Mouse (Mus musculus) gastrocnemius, postnatal 4 days (tissue): Measurements from ENCODE around the gene 4930404H24Rik. TPM values are rescaled to one million over a fixed set of nuclear protein-coding genes. Genes with fewer than 3 reads are reported as not detected.

Experiments used
- DNase-seq, 2 experiments: peaks; one replicate each; pipeline ENCODE4 v3.0.0; 2021 to 2022; ENCODE audit warnings: low spot score in 2 of 2, mixed read lengths in 2 of 2
- long read RNA-seq, 2 experiments: library from polyadenylated mRNA; stranded (forward); transcript quantifications; one replicate each; pipeline ENCODE4 v2.0.0; 2021
- total RNA-seq, 2 experiments: library from RNA; stranded (reverse); gene quantifications; 2 replicates each; pipeline ENCODE4 v1.2.3; 2021

4930404H24Rik gene
- not detected for total RNA-seq
- long read RNA-seq, experiment 1, partial matches to known transcripts, result 0 of 1 reads
- long read RNA-seq, experiment 1, other reads (novel, unspliced or antisense), result 1 of 1 reads
- long read RNA-seq, experiment 2, partial matches to known transcripts, result 0 of 1 reads
- long read RNA-seq, experiment 2, other reads (novel, unspliced or antisense), result 1 of 1 reads

GRCm38 (mm10) chr2:153492573-153493392 lies at the start of gene 4930404H24Rik:
Gene 4930404H24Rik, plus strand, starts transcription at chr2:153492790.
- DNase-seq, result peak; percentile 55 to 60

- DNase-seq, result peak; percentile 35 to 48
Observed at GRCm38 (mm10) chr2:153443434-153444240, 49.0 kb upstream of the 4930404H24Rik start.

- DNase-seq, result peak; percentile 42 to 65
Observed at GRCm38 (mm10) chr2:153444254-153445136, 48.1 kb upstream of the 4930404H24Rik start.

GRCm38 (mm10) chr2:153445137-153446016 lies 47.2 kb upstream of the 4930404H24Rik start:
- DNase-seq, result no peak

GRCm38 (mm10) chr2:153446017-153446408 lies 46.6 kb upstream of the 4930404H24Rik start:
- DNase-seq, result no peak

GRCm38 (mm10) chr2:153446476-153446875 lies 46.1 kb upstream of the 4930404H24Rik start:
- no peak for DNase-seq

GRCm38 (mm10) chr2:153447719-153448118 lies 44.9 kb upstream of the 4930404H24Rik start:
- DNase-seq, result no peak

- DNase-seq, result no peak
Observed at GRCm38 (mm10) chr2:153448519-153448918, 44.1 kb upstream of the 4930404H24Rik start.

- DNase-seq, result peak in 1 of 2 experiments; percentile 47
Observed at GRCm38 (mm10) chr2:153453961-153454759, 38.4 kb upstream of the 4930404H24Rik start.

GRCm38 (mm10) chr2:153454841-153455506 lies 37.6 kb upstream of the 4930404H24Rik start:
- DNase-seq, result no peak

- DNase-seq, result no peak
Observed at GRCm38 (mm10) chr2:153457467-153457866, 35.1 kb upstream of the 4930404H24Rik start.

- DNase-seq, result peak in 1 of 2 experiments; percentile 44
Observed at GRCm38 (mm10) chr2:153458022-153458441, 34.6 kb upstream of the 4930404H24Rik start.

GRCm38 (mm10) chr2:153463257-153463656 lies 29.3 kb upstream of the 4930404H24Rik start:
- DNase-seq, result no peak

GRCm38 (mm10) chr2:153467372-153467771 lies 25.2 kb upstream of the 4930404H24Rik start:
- DNase-seq, result no peak

GRCm38 (mm10) chr2:153469317-153469716 lies 23.3 kb upstream of the 4930404H24Rik start:
- DNase-seq, result no peak

- no peak for DNase-seq
Observed at GRCm38 (mm10) chr2:153469764-153470163, 22.8 kb upstream of the 4930404H24Rik start.

- DNase-seq, result peak in 1 of 2 experiments; percentile 55
Observed at GRCm38 (mm10) chr2:153470983-153471382, 21.6 kb upstream of the 4930404H24Rik start.
